Mouse (Mus musculus): ENCODE measurements around the gene Sectm1a. TPM values are rescaled to one million over a fixed set of nuclear protein-coding genes. Genes with fewer than 3 reads are reported as not detected.
"Not testable (repeated sequence)": the region's sequence is repeated elsewhere in the genome, so short reads cannot be mapped to it uniquely, and the experiment has no call there.

Sectm1a gene
- polyA plus RNA-seq, 1 experiment from 2014 or later = not detected

DNA sequence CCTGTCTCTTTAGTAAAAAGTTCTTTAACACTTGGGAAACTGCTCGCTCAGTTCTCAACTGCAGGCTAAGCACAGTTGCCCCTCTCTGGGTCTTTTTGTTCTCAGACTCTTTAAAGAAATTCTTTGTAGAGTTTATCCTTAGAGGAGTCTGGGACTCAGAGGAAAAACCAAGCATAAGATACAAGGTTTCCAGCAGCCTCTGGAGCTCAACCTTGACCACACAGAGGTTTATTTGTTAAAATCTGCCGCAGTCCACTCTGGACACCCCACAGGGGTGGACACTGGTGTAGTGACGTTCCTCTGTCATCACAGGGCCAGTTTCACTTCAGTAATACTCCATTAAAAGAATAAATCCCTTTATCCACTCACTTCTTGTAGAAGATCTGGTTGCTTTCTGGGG lies 37.6 kb upstream of the Sectm1a start, which contains the start of gene Tex19.2:
Tex19.2 (minus strand) TSS at position 101 of the 400 bp plus-strand sequence.
- ATAC-seq (replicated peaks; ENCODE audit: insufficient number of reproducible peaks, low FRiP score, low TSS enrichment, low read depth) (no peak), DNase-seq (ENCODE audit: low spot score) (no peak)
- Histone ChIP-seq H3K27ac (replicated peaks; ENCODE audit: low read depth, low read length) (no peak within 1 kb of the TSS), H3K4me2 (ENCODE audit: low read depth, low read length) (no peak within 1 kb of the TSS), H3K9me3 (replicated peaks; ENCODE audit: control insufficient read depth, low read length) (no peaks in the 10 kb centered on the region), H3K4me3 (ENCODE audit: low read depth, low read length) (no peak within 1 kb of the TSS), H3K27me3 (ENCODE audit: control insufficient read depth, insufficient read depth, low read length) (no peaks in the 10 kb centered on the region), H3K36me3 (replicated peaks; ENCODE audit: control insufficient read depth, insufficient read depth, low read depth, low read length) (no peaks in the 10 kb centered on the region), H3K9ac (replicated peaks; ENCODE audit: low read length) (no peak within 1 kb of the TSS), H3K4me1 (ENCODE audit: control insufficient read depth, insufficient read depth, low read length) (no peaks in the 10 kb centered on the region)
- WGBS = 71% methylated on average over 3 of the region's 3 CpGs

DNA sequence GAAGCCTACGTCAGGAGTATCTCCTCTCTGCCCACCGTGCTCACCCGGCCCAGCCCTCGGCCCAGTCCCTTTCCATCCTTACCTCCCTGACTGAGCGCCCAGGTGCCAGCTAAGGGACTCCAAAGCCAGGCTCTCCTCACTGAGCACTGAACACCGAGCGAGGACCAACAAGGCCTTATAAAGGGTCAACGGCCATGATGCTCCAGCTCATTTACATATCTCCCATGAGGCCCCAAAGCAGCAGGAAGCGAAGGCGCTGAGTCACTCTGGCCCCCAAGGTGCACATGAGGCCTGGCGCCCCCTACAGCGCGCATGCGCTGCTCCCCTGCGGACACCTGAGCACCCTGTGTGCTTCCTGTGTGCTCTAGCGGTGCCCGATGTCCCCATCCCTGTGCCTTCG lies 37.1 kb upstream of the Sectm1a start:
- Histone ChIP-seq H3K4me2 (ENCODE audit: low read depth, low read length) (no peak overlapping the region), H3K4me3 (ENCODE audit: low read depth, low read length) (no peak overlapping the region), H3K9me3 (replicated peaks; ENCODE audit: control insufficient read depth, low read length) (no peaks in the 10 kb centered on the region), H3K36me3 (replicated peaks; ENCODE audit: control insufficient read depth, insufficient read depth, low read depth, low read length) (no peaks in the 10 kb centered on the region), H3K27me3 (ENCODE audit: control insufficient read depth, insufficient read depth, low read length) (no peaks in the 10 kb centered on the region), H3K4me1 (ENCODE audit: control insufficient read depth, insufficient read depth, low read length) (no peaks in the 10 kb centered on the region), H3K27ac (replicated peaks; ENCODE audit: low read depth, low read length) (no peak overlapping the region), H3K9ac (replicated peaks; ENCODE audit: low read length) (no peak overlapping the region)
- ATAC-seq (replicated peaks; ENCODE audit: insufficient number of reproducible peaks, low FRiP score, low TSS enrichment, low read depth) (no peak), DNase-seq (ENCODE audit: low spot score) (no peak)
- 89% methylated on average over 18 of the region's 18 CpGs for WGBS

GRCm38 (mm10) chr11:121112091-121112775 lies 31.2 kb upstream of the Sectm1a start:
- Histone ChIP-seq H3K27ac (replicated peaks; ENCODE audit: low read depth, low read length) (no peak overlapping the region), H3K36me3 (replicated peaks; ENCODE audit: control insufficient read depth, insufficient read depth, low read depth, low read length) (no peaks in the 10 kb centered on the region), H3K9me3 (replicated peaks; ENCODE audit: control insufficient read depth, low read length) (no peaks in the 10 kb centered on the region), H3K4me2 (ENCODE audit: low read depth, low read length) (no peak overlapping the region), H3K4me1 (ENCODE audit: control insufficient read depth, insufficient read depth, low read length) (no peaks in the 10 kb centered on the region), H3K27me3 (ENCODE audit: control insufficient read depth, insufficient read depth, low read length) (no peaks in the 10 kb centered on the region), H3K9ac (replicated peaks; ENCODE audit: low read length) (no peak overlapping the region), H3K4me3 (ENCODE audit: low read depth, low read length) (no peak overlapping the region)
- WGBS = 76% methylated on average over 5 of the region's 5 CpGs
- DNase-seq (ENCODE audit: low spot score) = no peak
- no peak for ATAC-seq (replicated peaks; ENCODE audit: insufficient number of reproducible peaks, low FRiP score, low TSS enrichment, low read depth)

- Histone ChIP-seq H3K9ac (replicated peaks; ENCODE audit: low read length) (no peak overlapping the region), H3K4me2 (ENCODE audit: low read depth, low read length) (no peak overlapping the region), H3K4me3 (ENCODE audit: low read depth, low read length) (no peak overlapping the region), H3K27ac (replicated peaks; ENCODE audit: low read depth, low read length) (no peak overlapping the region), H3K36me3 (replicated peaks; ENCODE audit: control insufficient read depth, insufficient read depth, low read depth, low read length) (no peaks in the 10 kb centered on the region), H3K9me3 (replicated peaks; ENCODE audit: control insufficient read depth, low read length) (no peaks in the 10 kb centered on the region), H3K4me1 (ENCODE audit: control insufficient read depth, insufficient read depth, low read length) (no peaks in the 10 kb centered on the region), H3K27me3 (ENCODE audit: control insufficient read depth, insufficient read depth, low read length) (no peaks in the 10 kb centered on the region)
- no peak for DNase-seq (ENCODE audit: low spot score)
- 82% methylated on average over 1 of the region's 1 CpGs for WGBS
- no peak for ATAC-seq (replicated peaks; ENCODE audit: insufficient number of reproducible peaks, low FRiP score, low TSS enrichment, low read depth)
These were observed 30.6 kb upstream of the Sectm1a start for GRCm38 (mm10) chr11:121111601-121112000.

DNA sequence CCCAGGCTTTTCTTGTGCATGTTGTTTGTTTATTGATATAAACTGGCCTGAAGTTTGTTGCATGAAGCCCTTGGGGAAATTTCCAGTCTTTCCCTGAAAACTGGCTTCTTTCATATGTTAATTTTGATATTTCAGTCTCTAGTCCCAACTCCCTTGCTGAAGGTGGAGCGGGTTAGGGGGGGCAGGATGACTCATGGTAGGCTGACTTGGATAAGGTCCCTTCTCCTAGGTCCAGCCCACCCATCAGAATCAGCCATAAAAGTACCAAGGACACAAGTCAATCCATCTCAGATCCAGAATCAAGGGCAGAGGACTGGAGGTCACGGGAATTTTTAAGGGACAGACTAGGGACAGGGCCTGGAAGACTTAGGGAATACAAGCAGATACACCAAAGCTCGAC lies 30.0 kb upstream of the Sectm1a start:
- ATAC-seq (replicated peaks; ENCODE audit: insufficient number of reproducible peaks, low FRiP score, low TSS enrichment, low read depth) (no peak), DNase-seq (ENCODE audit: low spot score) (no peak)
- no peak overlapping the region for H3K9ac ChIP-seq (replicated peaks; ENCODE audit: low read length)
- no peaks in the 10 kb centered on the region for H3K4me1 ChIP-seq (ENCODE audit: control insufficient read depth, insufficient read depth, low read length)
- H3K27ac ChIP-seq (replicated peaks; ENCODE audit: low read depth, low read length) = no peak overlapping the region
- 89% methylated on average over 3 of the region's 3 CpGs for WGBS
- no peak overlapping the region for H3K4me3 ChIP-seq (ENCODE audit: low read depth, low read length)
- H3K27me3 ChIP-seq (ENCODE audit: control insufficient read depth, insufficient read depth, low read length) = no peaks in the 10 kb centered on the region
- H3K9me3 ChIP-seq (replicated peaks; ENCODE audit: control insufficient read depth, low read length) = no peaks in the 10 kb centered on the region
- no peaks in the 10 kb centered on the region for H3K36me3 ChIP-seq (replicated peaks; ENCODE audit: control insufficient read depth, insufficient read depth, low read depth, low read length)
- no peak overlapping the region for H3K4me2 ChIP-seq (ENCODE audit: low read depth, low read length)

DNA sequence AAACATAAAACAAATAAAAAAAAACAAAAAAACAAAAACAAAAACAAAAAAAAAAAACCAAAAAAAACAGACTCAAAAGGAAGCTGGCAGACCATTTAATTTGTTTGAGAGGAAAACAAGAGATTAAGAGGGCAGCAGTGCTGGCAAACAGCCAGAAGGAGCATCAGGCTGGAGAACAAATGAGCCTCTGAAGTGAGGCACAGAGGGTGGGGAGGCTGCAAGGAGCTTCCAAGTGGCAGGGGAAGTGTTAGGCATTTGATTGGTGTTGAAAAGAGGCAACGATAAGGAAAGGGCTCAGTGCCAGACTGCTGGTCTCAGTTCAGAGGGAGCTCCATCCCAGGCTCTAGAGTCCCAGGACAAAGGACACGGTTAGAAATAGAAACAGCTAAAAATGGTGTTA lies 29.0 kb upstream of the Sectm1a start:
- Histone ChIP-seq H3K27me3 (ENCODE audit: control insufficient read depth, insufficient read depth, low read length) (no peaks in the 10 kb centered on the region), H3K36me3 (replicated peaks; ENCODE audit: control insufficient read depth, insufficient read depth, low read depth, low read length) (no peaks in the 10 kb centered on the region), H3K4me1 (ENCODE audit: control insufficient read depth, insufficient read depth, low read length) (no peaks in the 10 kb centered on the region), H3K9ac (replicated peaks; ENCODE audit: low read length) (no peak overlapping the region), H3K9me3 (replicated peaks; ENCODE audit: control insufficient read depth, low read length) (no peaks in the 10 kb centered on the region), H3K4me3 (ENCODE audit: low read depth, low read length) (no peak overlapping the region), H3K4me2 (ENCODE audit: low read depth, low read length) (no peak overlapping the region), H3K27ac (replicated peaks; ENCODE audit: low read depth, low read length) (no peak overlapping the region)
- DNase-seq (ENCODE audit: low spot score) (peak; percentile 35), ATAC-seq (replicated peaks; ENCODE audit: insufficient number of reproducible peaks, low FRiP score, low TSS enrichment, low read depth) (no peak)
- WGBS = 33% methylated on average over 2 of the region's 2 CpGs

DNA sequence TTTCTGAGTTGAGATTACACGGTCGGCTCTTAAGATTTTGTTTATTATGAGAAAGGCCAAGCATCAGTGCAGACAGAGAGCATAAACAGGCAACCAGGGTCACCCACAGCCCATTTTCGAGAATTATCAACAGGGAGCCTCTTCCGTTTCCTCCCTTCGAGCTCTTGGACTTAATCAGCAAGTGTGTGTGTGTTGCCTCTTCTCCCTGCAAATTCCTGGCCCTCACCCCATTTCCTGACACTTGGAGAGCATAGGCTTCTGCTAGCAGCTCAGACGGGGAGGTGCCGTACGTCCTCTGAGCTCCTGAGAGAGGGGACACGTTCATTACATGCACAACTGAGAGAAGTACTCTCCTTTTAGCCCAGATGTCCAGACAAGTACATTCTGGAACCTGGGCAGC lies 27.0 kb upstream of the Sectm1a start:
- Histone ChIP-seq H3K4me3 (ENCODE audit: low read depth, low read length) (no peak overlapping the region), H3K9ac (replicated peaks; ENCODE audit: low read length) (no peak overlapping the region), H3K36me3 (replicated peaks; ENCODE audit: control insufficient read depth, insufficient read depth, low read depth, low read length) (no peaks in the 10 kb centered on the region), H3K4me2 (ENCODE audit: low read depth, low read length) (no peak overlapping the region), H3K27me3 (ENCODE audit: control insufficient read depth, insufficient read depth, low read length) (no peaks in the 10 kb centered on the region), H3K9me3 (replicated peaks; ENCODE audit: control insufficient read depth, low read length) (no peaks in the 10 kb centered on the region), H3K4me1 (ENCODE audit: control insufficient read depth, insufficient read depth, low read length) (no peaks in the 10 kb centered on the region), H3K27ac (replicated peaks; ENCODE audit: low read depth, low read length) (no peak overlapping the region)
- ATAC-seq (replicated peaks; ENCODE audit: insufficient number of reproducible peaks, low FRiP score, low TSS enrichment, low read depth) = no peak
- 66% methylated on average over 9 of the region's 9 CpGs for WGBS
- no peak for DNase-seq (ENCODE audit: low spot score)

- H3K4me2 ChIP-seq (ENCODE audit: low read depth, low read length); H3K9ac ChIP-seq (replicated peaks; ENCODE audit: low read length); H3K9me3 ChIP-seq (replicated peaks; ENCODE audit: control insufficient read depth, low read length); H3K27ac ChIP-seq (replicated peaks; ENCODE audit: low read depth, low read length); H3K4me1 ChIP-seq (ENCODE audit: control insufficient read depth, insufficient read depth, low read length); ATAC-seq (replicated peaks; ENCODE audit: insufficient number of reproducible peaks, low FRiP score, low TSS enrichment, low read depth); H3K4me3 ChIP-seq (ENCODE audit: low read depth, low read length); DNase-seq (ENCODE audit: low spot score); H3K36me3 ChIP-seq (replicated peaks; ENCODE audit: control insufficient read depth, insufficient read depth, low read depth, low read length); H3K27me3 ChIP-seq (ENCODE audit: control insufficient read depth, insufficient read depth, low read length): not testable (repeated sequence)
- 48% methylated on average over 1 of the region's 1 CpGs for WGBS
These were observed 26.2 kb upstream of the Sectm1a start for GRCm38 (mm10) chr11:121107242-121107641.
